Mouse (Mus musculus) ovary, postnatal 14 days (tissue): Measurements from ENCODE around the gene Sf3b1.
"Not testable (repeated sequence)": the region's sequence is repeated elsewhere in the genome, so short reads cannot be mapped to it uniquely, and the experiment has no call there.

Experiments
- DNase-seq: peaks from one replicate; pipeline ENCODE4 v3.0.0; 2022; ENCODE audit warnings: low spot score

Gene Sf3b1

DNA sequence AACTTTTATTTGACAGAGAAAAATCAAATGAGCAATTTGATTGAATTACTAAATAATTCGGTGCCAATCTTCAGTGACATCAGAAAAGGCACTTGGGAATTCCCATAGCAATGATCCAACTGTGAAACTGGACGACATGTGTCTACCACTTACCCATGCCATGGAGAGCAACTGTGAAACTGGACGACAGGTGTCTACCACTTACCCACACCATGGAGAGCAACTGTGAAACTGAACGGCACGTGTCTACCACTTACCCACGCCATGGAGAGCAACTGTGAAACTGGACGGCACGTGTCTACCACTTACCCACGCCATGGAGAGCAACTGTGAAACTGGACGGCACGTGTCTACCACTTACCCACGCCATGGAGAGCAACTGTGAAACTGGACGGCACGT is 70.3 kb downstream of the Sf3b1 start:
- DNase-seq: not testable (repeated sequence)

DNA sequence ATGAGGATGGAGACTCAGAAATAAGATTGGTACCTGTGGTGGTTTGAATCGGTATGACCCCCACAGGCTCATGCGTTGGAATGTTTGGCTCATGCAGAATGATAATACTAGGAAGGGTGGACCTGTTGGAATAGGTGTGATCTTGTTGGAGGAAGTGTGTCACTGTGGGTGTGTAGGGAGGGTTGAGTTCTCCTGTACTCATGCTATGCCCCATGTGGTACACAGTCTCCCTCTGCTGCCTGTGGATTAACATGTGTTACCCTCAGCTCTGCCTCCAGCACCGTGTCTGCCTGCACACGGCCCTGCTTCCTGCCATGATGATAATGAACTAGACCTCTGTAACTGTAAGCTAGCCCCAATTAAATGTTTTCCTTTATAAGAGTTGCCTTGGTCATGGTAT is 72.4 kb downstream of the Sf3b1 start:
- no peak for DNase-seq

DNA sequence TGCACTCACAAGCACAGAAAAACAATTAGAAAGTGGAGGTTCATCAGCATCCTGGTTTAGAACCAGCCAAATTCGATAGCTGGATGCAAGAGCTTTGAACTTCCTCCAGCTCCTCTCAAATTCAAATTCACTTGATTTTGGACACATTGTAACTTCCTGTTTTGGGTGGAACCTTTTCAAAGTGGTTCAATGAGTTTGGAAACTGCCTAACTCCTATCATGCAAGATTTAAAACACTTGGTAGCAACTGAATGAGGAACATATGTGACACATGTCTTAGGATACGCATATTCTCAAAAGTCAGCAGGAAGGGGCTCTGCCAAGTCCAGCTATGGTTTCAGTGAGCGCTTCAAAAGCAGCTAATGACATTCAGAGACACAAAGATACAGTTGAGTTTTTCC is 82.6 kb downstream of the Sf3b1 start:
- no peak for DNase-seq

DNA sequence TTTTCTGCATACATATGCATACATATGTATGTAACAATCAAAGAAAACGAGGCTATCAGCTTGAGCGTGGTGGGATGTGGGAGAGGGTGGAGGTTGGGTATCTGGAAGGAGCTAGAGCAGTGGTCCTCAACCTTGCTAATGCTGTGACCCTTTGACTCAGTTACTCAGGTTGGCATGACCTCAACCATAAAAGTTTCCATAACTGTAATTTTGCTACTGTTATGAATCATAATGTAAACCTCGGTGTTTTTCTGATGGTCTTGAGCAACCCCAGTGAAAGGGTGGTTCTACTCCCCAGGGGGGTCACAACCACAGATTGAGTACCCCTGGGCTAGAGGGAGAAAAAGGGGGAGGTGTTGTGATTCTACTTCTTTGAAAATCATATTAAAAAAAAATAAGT is 91.8 kb downstream of the Sf3b1 start:
- DNase-seq: no peak
